Mouse (Mus musculus) hindbrain, postnatal 0 days (tissue): Measurements from ENCODE around the gene Dnaja4. TPM values are rescaled to one million over a fixed set of nuclear protein-coding genes. Genes with fewer than 3 reads are reported as not detected.
A peak's percentile ranks its signal among the peaks of the same experiment; 100 is the strongest.

Source experiments
- ATAC-seq: fragments of 200-750 bp; cut with Nextera tagmentation; 2 replicates; pipeline ENCODE4 v1.8.0; 2017; ENCODE audit warnings: mild to moderate bottlenecking, moderate TSS enrichment, moderate library complexity
- DNase-seq: peaks from one replicate; pipeline ENCODE4 v3.0.0-alpha.2; 2015; ENCODE audit warnings: low spot score
- H3K27ac ChIP-seq: fragments of 300-500 bp; sonication (generic); 2 replicates; pipeline ENCODE4 v1.5.1; 2014; ENCODE audit warnings: mild to moderate bottlenecking
- H3K27me3 ChIP-seq: fragments of 300-500 bp; sonication (generic); 2 replicates; pipeline ENCODE4 v1.6.1; 2014; ENCODE audit warnings: low read length, mixed read lengths; ENCODE audit not compliant: insufficient read depth
- H3K36me3 ChIP-seq: fragments of 300-500 bp; sonication (generic); 2 replicates; pipeline ENCODE4 v1.6.1; 2014; ENCODE audit warnings: low read length, mixed read lengths; ENCODE audit not compliant: insufficient read depth
- H3K4me1 ChIP-seq: fragments of 300-500 bp; sonication (generic); 2 replicates; pipeline ENCODE4 v1.6.1; 2014; ENCODE audit warnings: antibody characterized with exemption, low read length, mixed read lengths; ENCODE audit not compliant: insufficient read depth
- H3K4me2 ChIP-seq: fragments of 300-500 bp; sonication (generic); 2 replicates; pipeline ENCODE4 v1.6.1; 2014; ENCODE audit warnings: low read depth, mild to moderate bottlenecking, low read length, moderate library complexity, mixed read lengths
- H3K4me3 ChIP-seq: fragments of 300-500 bp; sonication (generic); 2 replicates; pipeline ENCODE4 v1.5.1; 2014; ENCODE audit warnings: low read length
- H3K9ac ChIP-seq: fragments of 300-500 bp; sonication (generic); replicated peaks from 2 replicates; pipeline ENCODE4 v1.6.1; 2014; ENCODE audit warnings: mild to moderate bottlenecking, low read length, moderate library complexity, mixed read lengths
- H3K9me3 ChIP-seq: fragments of 300-500 bp; sonication (generic); 2 replicates; pipeline ENCODE4 v1.6.1; 2016; ENCODE audit warnings: low read length, mixed read lengths
- CTCF ChIP-seq: IDR thresholded peaks from 2 replicates; pipeline ENCODE4 v1.5.1; 2016; ENCODE audit warnings: antibody characterized with exemption, control low read depth, low read depth
- WGBS: fragments of 180-500 bp; shearing (Covaris S2); extraction: QIAGEN DNeasy Blood & Tissue Kit; methylation state at CpG from one replicate; pipeline ENCODE4 v1.1.7; 2014; 5-methylcytosine and 5-hydroxymethylcytosine counted together
- polyA plus RNA-seq: library from polyadenylated mRNA; unstranded; fragments of >200 nt; fragmentation: Nextera tagmentation; extraction: Ambion mirVana; gene quantifications from 2 replicates; pipeline ENCODE4 v1.2.1, GENCODE M21; 2015
- total RNA-seq: library from RNA; depleted of rRNA; stranded (reverse); fragments of >200 nt; gene quantifications from 2 replicates; pipeline ENCODE4 v1.2.3, GENCODE M21; 2014

Dnaja4 gene
- total and polyA plus RNA-seq, 2 experiments from 2014 or later: 5.5 to 6.7 TPM

- WGBS: 6% methylated on average over 10 of the region's 10 CpGs
- Histone ChIP-seq H3K4me1 (peaks cover 5% of the 10 kb centered on the region; the same call in 1 of the 2 replicates), H3K9me3 (no peaks in the 10 kb centered on the region), H3K4me2 (peak within 1 kb of the TSS; percentile 30), H3K36me3 (no peaks in the 10 kb centered on the region), H3K4me3 (peak within 1 kb of the TSS; percentile 1; the same call in 1 of the 2 replicates), H3K9ac (no peak within 1 kb of the TSS), H3K27ac (peak within 1 kb of the TSS; percentile 57), H3K27me3 (no peaks in the 10 kb centered on the region)
- no peak for TF ChIP-seq CTCF
- ATAC-seq (peak; percentile 87), DNase-seq (peak; percentile 55)
These were observed 36.9 kb upstream of the Dnaja4 start, which contains the start of gene Acsbg1 for GRCm38 (mm10) chr9:54661605-54662377. Gene Acsbg1, minus strand, starts transcription at chr9:54661870.

GRCm38 (mm10) chr9:54664358-54664757 lies 34.3 kb upstream of the Dnaja4 start:
- Histone ChIP-seq H3K9ac (no peak overlapping the region), H3K4me2 (no peak overlapping the region), H3K27ac (peak overlapping the region; percentile 20; the same call in 1 of the 2 replicates), H3K36me3 (no peaks in the 10 kb centered on the region), H3K4me3 (no peak overlapping the region), H3K27me3 (no peaks in the 10 kb centered on the region), H3K4me1 (peaks cover 5% of the 10 kb centered on the region; the same call in 1 of the 2 replicates), H3K9me3 (no peaks in the 10 kb centered on the region)
- ATAC-seq (peak; percentile 39; the same call in 1 of the 2 replicates), DNase-seq (peak; percentile 59)
- WGBS: 49% methylated on average over 9 of the region's 9 CpGs
- TF ChIP-seq CTCF: no peak

- TF ChIP-seq CTCF: no peak
- H3K9ac ChIP-seq: no peak overlapping the region
- ATAC-seq: no peak
- H3K4me3 ChIP-seq: no peak overlapping the region
- H3K4me2 ChIP-seq: no peak overlapping the region
- H3K27ac ChIP-seq: no peak overlapping the region
- no peaks in the 10 kb centered on the region for H3K9me3 ChIP-seq
- H3K27me3 ChIP-seq: no peaks in the 10 kb centered on the region
- no peak for DNase-seq
- WGBS: 91% methylated on average over 3 of the region's 3 CpGs
- H3K4me1 ChIP-seq: peaks cover 5% of the 10 kb centered on the region; the same call in 1 of the 2 replicates
- no peaks in the 10 kb centered on the region for H3K36me3 ChIP-seq
These were observed 32.6 kb upstream of the Dnaja4 start for GRCm38 (mm10) chr9:54666116-54666515.

- H3K9ac ChIP-seq: no peak overlapping the region
- WGBS: 49% methylated on average over 4 of the region's 4 CpGs
- H3K4me1 ChIP-seq: no peaks in the 10 kb centered on the region
- H3K4me3 ChIP-seq: no peak overlapping the region
- ATAC-seq (no peak), DNase-seq (no peak)
- H3K36me3 ChIP-seq: no peaks in the 10 kb centered on the region
- TF ChIP-seq CTCF: no peak
- H3K9me3 ChIP-seq: no peaks in the 10 kb centered on the region
- H3K4me2 ChIP-seq: no peak overlapping the region
- H3K27me3 ChIP-seq: no peaks in the 10 kb centered on the region
- H3K27ac ChIP-seq: no peak overlapping the region
These were observed 30.2 kb upstream of the Dnaja4 start for GRCm38 (mm10) chr9:54668455-54668854.

DNA sequence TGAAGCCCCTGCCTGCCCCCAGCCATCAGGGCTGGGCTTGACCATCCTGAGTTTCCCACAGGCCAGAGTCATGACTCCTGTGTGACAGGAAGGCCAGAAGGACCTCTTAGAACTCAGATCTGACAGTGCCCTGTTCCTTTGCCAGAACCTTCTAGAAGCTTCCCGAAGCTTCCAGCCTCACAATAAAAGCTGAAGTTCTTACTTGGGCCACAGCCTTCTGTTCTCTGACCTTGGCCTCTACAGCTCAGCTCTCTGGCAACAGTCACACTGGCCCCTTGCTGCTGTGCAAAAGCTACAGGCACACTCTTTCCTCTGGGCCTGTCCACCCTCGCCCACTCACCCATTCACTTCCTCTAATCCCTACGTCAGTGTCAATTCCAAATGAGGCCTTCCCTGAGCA lies 26.7 kb upstream of the Dnaja4 start:
- H3K9ac ChIP-seq: no peak overlapping the region
- H3K4me3 ChIP-seq: no peak overlapping the region
- H3K9me3 ChIP-seq: no peaks in the 10 kb centered on the region
- H3K27me3 ChIP-seq: no peaks in the 10 kb centered on the region
- H3K4me2 ChIP-seq: no peak overlapping the region
- H3K27ac ChIP-seq: no peak overlapping the region
- H3K4me1 ChIP-seq: no peaks in the 10 kb centered on the region
- no peak for TF ChIP-seq CTCF
- DNase-seq (no peak), ATAC-seq (no peak)
- H3K36me3 ChIP-seq: no peaks in the 10 kb centered on the region
- 77% methylated on average over 3 of the region's 3 CpGs for WGBS

DNA sequence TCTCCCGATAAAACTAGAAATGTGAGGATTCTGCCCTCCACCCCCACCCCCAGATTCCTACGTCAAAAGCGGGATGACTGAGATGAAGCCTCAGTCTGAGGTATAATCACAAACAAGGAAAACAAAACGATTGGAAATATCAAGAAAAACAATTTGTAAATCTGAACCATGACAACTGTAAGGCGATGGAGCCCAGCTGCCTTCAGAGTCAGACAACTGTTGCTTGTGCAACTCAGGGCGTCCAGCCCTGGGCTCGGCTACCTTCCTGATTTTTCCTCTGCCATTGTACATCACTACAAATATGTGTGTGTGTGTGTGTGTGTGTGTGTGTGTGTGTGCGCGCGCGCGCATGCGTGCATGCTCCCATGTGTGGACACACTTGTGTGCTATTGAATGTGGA lies 24.8 kb upstream of the Dnaja4 start:
- no peak for TF ChIP-seq CTCF
- ATAC-seq: no peak
- Histone ChIP-seq H3K36me3 (no peaks in the 10 kb centered on the region), H3K27me3 (no peaks in the 10 kb centered on the region), H3K4me3 (no peak overlapping the region), H3K4me1 (no peaks in the 10 kb centered on the region), H3K4me2 (no peak overlapping the region), H3K9ac (no peak overlapping the region), H3K9me3 (no peaks in the 10 kb centered on the region), H3K27ac (no peak overlapping the region)
- 88% methylated on average over 13 of the region's 13 CpGs for WGBS
- no peak for DNase-seq

- no peak overlapping the region for H3K9ac ChIP-seq
- no peaks in the 10 kb centered on the region for H3K4me1 ChIP-seq
- H3K36me3 ChIP-seq: no peaks in the 10 kb centered on the region
- H3K4me3 ChIP-seq: 0 out of 2 replicates have a peak overlapping the region, but pooled peaks have one; percentile 5
- peak; percentile 86 for TF ChIP-seq CTCF
- ATAC-seq (peak; percentile 89), DNase-seq (peak; percentile 88)
- no peak overlapping the region for H3K27ac ChIP-seq
- 1% methylated on average over 14 of the region's 14 CpGs for WGBS
- peak overlapping the region; percentile 44 for H3K4me2 ChIP-seq
- H3K27me3 ChIP-seq: no peaks in the 10 kb centered on the region
- H3K9me3 ChIP-seq: no peaks in the 10 kb centered on the region
These were observed 22.1 kb upstream of the Dnaja4 start for GRCm38 (mm10) chr9:54676531-54676986.
